Mouse (Mus musculus): ENCODE data around the gene Adam6b. TPM values are rescaled to one million over a fixed set of nuclear protein-coding genes. Genes with fewer than 3 reads are reported as not detected.
"Not testable (repeated sequence)": the region's sequence is repeated elsewhere in the genome, so short reads cannot be mapped to it uniquely, and the experiment has no call there.

Adam6b gene
- total RNA-seq (2012; rRNA removed) (0.81 and 1.2 TPM in 2 replicates), total RNA-seq (2014; rRNA removed) (0.99 and 1.4 TPM in 2 replicates), polyA plus RNA-seq (2012; ENCODE audit: insufficient read length, low read depth) (0.81 and 1.2 TPM in 2 replicates)

DNA sequence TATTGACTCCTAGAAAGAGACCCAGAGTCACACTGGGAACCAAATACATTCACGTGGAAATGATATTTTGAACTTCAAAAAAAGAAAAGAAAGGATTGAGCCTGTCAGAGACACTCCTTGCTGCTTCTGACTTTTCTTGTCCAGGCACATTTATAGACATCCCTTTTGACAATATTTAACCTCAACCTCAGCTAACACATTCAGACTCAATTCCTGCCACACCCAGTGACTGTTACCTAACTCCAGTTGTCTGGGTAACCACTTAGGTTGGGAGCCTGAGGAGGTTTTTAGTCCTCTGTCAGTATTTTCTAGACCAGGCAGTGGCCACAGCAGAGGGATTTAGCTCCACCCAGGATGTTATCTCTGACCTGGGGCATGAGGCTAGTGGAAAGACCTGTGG is at the start of gene Adam6b:
Gene Adam6b (plus strand): TSS at position 301 of the 400 bp plus-strand sequence.
- H3K4me2 ChIP-seq (ENCODE audit: insufficient read depth, low read depth, poor library complexity, severe bottlenecking); H3K79me2 ChIP-seq (replicated peaks; ENCODE audit: control insufficient read depth, extremely low read depth, insufficient read depth, poor library complexity, severe bottlenecking); H3K27me3 ChIP-seq (replicated peaks); DNase-seq (ENCODE audit: extremely low read depth); dilution Hi-C loops (cut with MboI; ENCODE audit: extremely low pct_ligation_motif_present, extremely low pct_unique_long_range_greater_than_20kb, low sequenced_read_pairs); H3K4me1 ChIP-seq (ENCODE audit: control insufficient read depth in 1 of 2, insufficient read depth in 2 of 2); H3K36me3 ChIP-seq (replicated peaks in 1 of 2; ENCODE audit: control insufficient read depth in 1 of 2, insufficient read depth in 1 of 2, low read length in 1 of 2); H3K9ac ChIP-seq (ENCODE audit: insufficient read depth, low read depth); H3K4me3 ChIP-seq (replicated peaks in 1 of 3; ENCODE audit: low read depth in 2 of 3, low read length in 2 of 3, poor library complexity in 1 of 3); H3K9me3 ChIP-seq (replicated peaks; ENCODE audit: low read length); H3K27ac ChIP-seq (ENCODE audit: insufficient read depth, low read depth): not testable (repeated sequence)
- in situ Hi-C loops (cut with MboI; ENCODE audit: low pct_ligation_motif_present, low pct_unique_long_range_greater_than_20kb, low sequenced_read_pairs): loop anchor here (25.0 kb wide), 1 partner anchor 98 kb away; no protein-coding TSS in a partner anchor

DNA sequence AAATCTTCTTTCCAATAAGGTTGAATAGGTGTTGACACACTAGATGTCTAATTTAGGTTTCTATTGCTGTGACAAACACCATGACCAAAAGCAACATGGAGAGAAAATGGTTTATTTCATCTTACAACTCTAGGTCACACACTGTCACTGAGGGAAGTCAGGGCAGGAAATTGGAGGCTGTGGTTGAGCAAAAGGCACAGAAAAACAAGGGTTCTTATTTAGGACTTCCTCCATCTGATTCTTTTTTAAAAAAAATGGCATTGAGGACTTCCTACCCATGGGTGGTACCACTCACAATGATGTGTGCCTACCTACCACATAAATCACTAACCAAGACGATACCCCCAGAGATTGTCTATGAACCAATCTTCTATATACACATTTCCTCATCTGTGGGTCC is 43.2 kb upstream of the Adam6b start:
- Histone ChIP-seq H3K9me3 (replicated peaks; ENCODE audit: low read length) (no peaks in the 10 kb centered on the region), H3K4me2 (ENCODE audit: insufficient read depth, low read depth, poor library complexity, severe bottlenecking) (no peak overlapping the region), H3K36me3 (replicated peaks in 1 of 2; ENCODE audit: control insufficient read depth in 1 of 2, insufficient read depth in 1 of 2, low read length in 1 of 2) (no peaks in the 10 kb centered on the region), H3K4me1 (ENCODE audit: control insufficient read depth in 1 of 2, insufficient read depth in 2 of 2) (no peaks in the 10 kb centered on the region), H3K27me3 (replicated peaks) (no peaks in the 10 kb centered on the region), H3K27ac (ENCODE audit: insufficient read depth, low read depth) (no peak overlapping the region), H3K4me3 (replicated peaks in 1 of 3; ENCODE audit: low read depth in 2 of 3, low read length in 2 of 3, poor library complexity in 1 of 3) (no peak overlapping the region), H3K9ac (ENCODE audit: insufficient read depth, low read depth) (no peak overlapping the region), H3K79me2 (replicated peaks; ENCODE audit: control insufficient read depth, extremely low read depth, insufficient read depth, poor library complexity, severe bottlenecking) (no peaks in the 10 kb centered on the region)
- dilution Hi-C loops (cut with MboI; ENCODE audit: extremely low pct_ligation_motif_present, extremely low pct_unique_long_range_greater_than_20kb, low sequenced_read_pairs): no loop called here
- in situ Hi-C loops (cut with MboI; ENCODE audit: low pct_ligation_motif_present, low pct_unique_long_range_greater_than_20kb, low sequenced_read_pairs): loop anchor here (25.0 kb wide), 2 partner anchors 184 to 1716 kb away; no protein-coding TSS in a partner anchor
- no peak for DNase-seq (ENCODE audit: extremely low read depth)
- TF ChIP-seq NELFE (IDR thresholded peaks at IDR 0.05; ENCODE audit: low read depth, low read length): no peak
- TF ChIP-seq ETS1 (conservative IDR thresholded peaks at IDR 0.05; ENCODE audit: low read depth, low read length): no peak

- Histone ChIP-seq H3K27ac (ENCODE audit: insufficient read depth, low read depth) (no peak overlapping the region), H3K27me3 (replicated peaks) (no peaks in the 10 kb centered on the region), H3K36me3 (replicated peaks in 1 of 2; ENCODE audit: control insufficient read depth in 1 of 2, insufficient read depth in 1 of 2, low read length in 1 of 2) (no peaks in the 10 kb centered on the region), H3K4me2 (ENCODE audit: insufficient read depth, low read depth, poor library complexity, severe bottlenecking) (no peak overlapping the region), H3K9me3 (replicated peaks; ENCODE audit: low read length) (no peaks in the 10 kb centered on the region), H3K79me2 (replicated peaks; ENCODE audit: control insufficient read depth, extremely low read depth, insufficient read depth, poor library complexity, severe bottlenecking) (no peaks in the 10 kb centered on the region), H3K4me3 (replicated peaks in 1 of 3; ENCODE audit: low read depth in 2 of 3, low read length in 2 of 3, poor library complexity in 1 of 3) (no peak overlapping the region), H3K9ac (ENCODE audit: insufficient read depth, low read depth) (no peak overlapping the region), H3K4me1 (ENCODE audit: control insufficient read depth in 1 of 2, insufficient read depth in 2 of 2) (no peaks in the 10 kb centered on the region)
- dilution Hi-C loops (cut with MboI; ENCODE audit: extremely low pct_ligation_motif_present, extremely low pct_unique_long_range_greater_than_20kb, low sequenced_read_pairs) (no loop called here), in situ Hi-C loops (cut with MboI; ENCODE audit: low pct_ligation_motif_present, low pct_unique_long_range_greater_than_20kb, low sequenced_read_pairs) (loop anchor here (25.0 kb wide), 1 partner anchor 111 kb away; no protein-coding TSS in a partner anchor)
- no peak for TF ChIP-seq RCOR1 (conservative IDR thresholded peaks at IDR 0.05; ENCODE audit: low read depth, low read length)
- no peak for TF ChIP-seq JUN (IDR thresholded peaks at IDR 0.05; ENCODE audit: insufficient read depth, low read depth, low read length)
- TF ChIP-seq ZMIZ1 (IDR thresholded peaks at IDR 0.05; ENCODE audit: low read depth, low read length): no peak
- DNase-seq (ENCODE audit: extremely low read depth): no peak
Measured at GRCm38 (mm10) chr12:113476164-113476563, 13.1 kb upstream of the Adam6b start.

GRCm38 (mm10) chr12:113482147-113482546 is 7.2 kb upstream of the Adam6b start:
- no peaks in the 10 kb centered on the region for H3K4me1 ChIP-seq (ENCODE audit: control insufficient read depth in 1 of 2, insufficient read depth in 2 of 2)
- dilution Hi-C loops (cut with MboI; ENCODE audit: extremely low pct_ligation_motif_present, extremely low pct_unique_long_range_greater_than_20kb, low sequenced_read_pairs) (no loop called here), in situ Hi-C loops (cut with MboI; ENCODE audit: low pct_ligation_motif_present, low pct_unique_long_range_greater_than_20kb, low sequenced_read_pairs) (loop anchor here (25.0 kb wide), 1 partner anchor 105 kb away; no protein-coding TSS in a partner anchor)
- no peaks in the 10 kb centered on the region for H3K36me3 ChIP-seq (replicated peaks in 1 of 2; ENCODE audit: control insufficient read depth in 1 of 2, insufficient read depth in 1 of 2, low read length in 1 of 2)
- H3K79me2 ChIP-seq (replicated peaks; ENCODE audit: control insufficient read depth, extremely low read depth, insufficient read depth, poor library complexity, severe bottlenecking): peaks cover 2% of the 10 kb centered on the region
- TF ChIP-seq PAX5 (IDR thresholded peaks at IDR 0.05; ENCODE audit: low read length) (no peak), TBP (conservative IDR thresholded peaks at IDR 0.05; ENCODE audit: low read depth, low read length) (peak; percentile 66; the same call in 1 of the 2 replicates)
- H3K27ac ChIP-seq (ENCODE audit: insufficient read depth, low read depth): peak overlapping the region; percentile 94
- peak overlapping the region; percentile 74 for H3K4me2 ChIP-seq (ENCODE audit: insufficient read depth, low read depth, poor library complexity, severe bottlenecking)
- no peaks in the 10 kb centered on the region for H3K27me3 ChIP-seq (replicated peaks)
- no peak for DNase-seq (ENCODE audit: extremely low read depth)
- H3K9ac ChIP-seq (ENCODE audit: insufficient read depth, low read depth): peak overlapping the region; percentile 98
- peak overlapping the region; percentile 50 to 66 (median 56) for H3K4me3 ChIP-seq (replicated peaks in 1 of 3; ENCODE audit: low read depth in 2 of 3, low read length in 2 of 3, poor library complexity in 1 of 3)
- H3K9me3 ChIP-seq (replicated peaks; ENCODE audit: low read length): no peaks in the 10 kb centered on the region
